Mouse (Mus musculus) liver, embryonic 14.5 days (tissue): ENCODE measurements around the gene Ptprr.

Source experiments
- CTCF ChIP-seq: IDR thresholded peaks from 2 replicates; pipeline ENCODE4 v1.5.1; 2016; ENCODE audit warnings: antibody characterized with exemption, low read depth, control low read depth
- EP300 ChIP-seq: IDR thresholded peaks from 2 replicates; pipeline ENCODE4 v1.6.1; 2016; ENCODE audit warnings: antibody characterized with exemption, low read depth

DNA sequence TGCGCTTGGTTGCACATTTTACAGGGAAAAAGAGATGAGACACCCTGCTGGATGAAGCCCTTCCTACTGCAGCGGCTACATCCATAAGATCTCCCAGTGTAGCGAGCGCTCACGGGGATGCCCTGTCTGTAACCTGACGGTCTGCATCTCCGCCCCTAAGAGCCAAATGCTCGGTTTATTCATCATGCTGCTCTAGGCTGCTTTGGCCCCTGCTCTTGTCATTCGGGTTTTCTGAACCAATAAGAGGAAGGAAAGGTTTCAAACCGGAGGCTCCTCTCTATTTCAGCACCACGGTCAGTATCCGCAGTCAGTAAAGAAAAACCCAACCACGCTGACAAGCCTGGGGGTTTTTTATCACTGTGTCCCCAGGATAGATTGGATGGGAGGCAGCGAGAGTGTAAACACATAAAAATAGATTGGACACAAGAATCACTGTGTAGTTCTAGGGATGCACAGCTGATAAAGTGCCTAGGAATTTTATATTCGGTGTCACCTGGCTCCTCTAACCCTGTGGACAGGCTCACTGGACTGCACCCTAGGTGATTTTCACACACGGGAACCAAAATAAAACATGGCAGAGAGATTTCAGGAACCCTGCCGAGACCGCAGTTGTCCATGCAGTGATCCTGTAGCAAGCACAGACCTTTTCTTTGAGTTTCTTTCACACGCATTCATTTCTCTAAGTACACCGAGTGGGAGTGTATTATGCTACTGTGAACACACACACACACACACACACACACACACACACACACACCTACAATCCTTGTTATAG, 1.3 kb downstream of the Ptprr start:
- TF ChIP-seq CTCF (no peak), EP300 (no peak)
